Mouse (Mus musculus) hindbrain, embryonic 13.5 days (tissue): ENCODE data around the gene Zkscan17. TPM values are rescaled to one million over a fixed set of nuclear protein-coding genes. Genes with fewer than 3 reads are reported as not detected.

Experiments
- ATAC-seq: fragments of 200-750 bp; cut with Nextera tagmentation; 2 replicates; pipeline ENCODE4 v1.8.0; 2017; ENCODE audit warnings: moderate TSS enrichment; ENCODE audit not compliant: low FRiP score
- H3K27ac ChIP-seq: fragments of 300-500 bp; sonication (generic); 2 replicates; pipeline ENCODE4 v1.5.1; 2015; ENCODE audit warnings: inconsistent platforms, mild to moderate bottlenecking, moderate library complexity
- H3K27me3 ChIP-seq: fragments of 300-500 bp; sonication (generic); 2 replicates; pipeline ENCODE4 v1.6.1; 2015; ENCODE audit warnings: mild to moderate bottlenecking, inconsistent platforms
- H3K36me3 ChIP-seq: fragments of 300-500 bp; sonication (generic); 2 replicates; pipeline ENCODE4 v1.6.1; 2015; ENCODE audit warnings: mild to moderate bottlenecking, inconsistent platforms
- H3K4me1 ChIP-seq: fragments of 300-500 bp; sonication (generic); replicated peaks from 2 replicates; pipeline ENCODE4 v1.6.1; 2015; ENCODE audit warnings: inconsistent platforms
- H3K4me2 ChIP-seq: fragments of 300-500 bp; sonication (generic); 2 replicates; pipeline ENCODE4 v1.6.1; 2015; ENCODE audit warnings: inconsistent platforms, mild to moderate bottlenecking, moderate library complexity
- H3K4me3 ChIP-seq: fragments of 300-500 bp; sonication (generic); 2 replicates; pipeline ENCODE4 v1.5.1; 2015; ENCODE audit warnings: mild to moderate bottlenecking, inconsistent platforms
- H3K9ac ChIP-seq: fragments of 300-500 bp; sonication (generic); 2 replicates; pipeline ENCODE4 v1.6.1; 2015; ENCODE audit warnings: mild to moderate bottlenecking, inconsistent platforms
- H3K9me3 ChIP-seq: fragments of 300-500 bp; sonication (generic); 2 replicates; pipeline ENCODE4 v1.6.1; 2016; ENCODE audit warnings: inconsistent platforms
- WGBS: fragments of 180-500 bp; shearing (Covaris S2); methylation state at CpG from one replicate; pipeline ENCODE4 v1.1.7; 2015; 5-methylcytosine and 5-hydroxymethylcytosine counted together
- polyA plus RNA-seq: library from polyadenylated mRNA; unstranded; fragments of >200 nt; fragmentation: Nextera tagmentation; extraction: Ambion mirVana; gene quantifications from 2 replicates; pipeline ENCODE4 v1.2.1, GENCODE M21; 2015

Zkscan17 gene
- polyA plus RNA-seq, 1 experiment from 2014 or later: 14.8 TPM

DNA sequence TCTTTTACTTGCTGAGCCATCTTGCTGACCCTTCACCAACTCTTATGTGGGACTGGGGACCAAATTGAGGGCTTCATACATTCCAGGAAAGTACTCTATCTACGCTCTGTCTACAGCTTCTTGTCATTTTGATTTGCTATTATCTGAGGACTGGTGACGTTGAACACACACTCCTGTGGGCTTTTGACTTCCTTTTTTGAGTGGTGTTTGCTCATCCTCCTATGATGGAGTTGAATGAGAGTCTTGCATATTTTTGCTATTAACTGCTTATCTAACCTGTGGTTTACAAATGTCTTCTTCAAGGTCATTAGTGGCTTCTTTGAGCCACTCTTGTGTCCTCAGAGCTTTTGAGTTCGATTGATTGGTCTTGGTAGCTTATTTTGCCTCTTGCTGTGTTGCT is 13.6 kb upstream of the Zkscan17 start:
- Histone ChIP-seq H3K9me3 (no peaks in the 10 kb centered on the region), H3K36me3 (no peaks in the 10 kb centered on the region), H3K27ac (no peak overlapping the region), H3K27me3 (no peaks in the 10 kb centered on the region), H3K4me1 (0 out of 2 replicates have a peak, but pooled peaks cover 4% of the 10 kb centered on the region), H3K4me3 (no peak overlapping the region), H3K9ac (no peak overlapping the region), H3K4me2 (no peak overlapping the region)
- WGBS: 81% methylated on average over 3 of the region's 3 CpGs
- ATAC-seq: no peak

DNA sequence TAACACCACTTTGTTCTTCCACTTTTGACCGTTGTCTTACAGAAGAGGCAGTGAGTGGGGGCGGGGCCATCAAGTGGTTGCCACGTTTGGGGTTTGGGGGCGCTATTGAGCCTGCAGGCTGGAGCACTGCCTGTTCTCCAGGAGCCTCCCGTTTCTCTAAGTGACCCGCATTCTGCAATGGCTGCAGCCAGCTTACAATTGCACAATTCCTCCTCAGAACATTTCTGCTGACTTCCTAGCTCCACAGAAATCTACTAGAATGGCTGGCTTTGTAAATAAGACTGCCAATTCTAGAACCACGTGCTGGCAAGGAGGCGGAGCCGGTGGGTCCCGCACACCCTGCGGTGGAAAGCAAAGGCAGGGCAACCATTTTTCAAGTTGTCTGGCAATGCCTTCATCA is 11.8 kb upstream of the Zkscan17 start:
- H3K9me3 ChIP-seq: no peaks in the 10 kb centered on the region
- ATAC-seq: no peak
- 0 out of 2 replicates have a peak, but pooled peaks cover 4% of the 10 kb centered on the region for H3K4me1 ChIP-seq
- WGBS: 45% methylated on average over 11 of the region's 11 CpGs
- peak overlapping the region; percentile 32; the same call in 1 of the 2 replicates for H3K27ac ChIP-seq
- no peaks in the 10 kb centered on the region for H3K27me3 ChIP-seq
- H3K4me2 ChIP-seq: peak overlapping the region; percentile 19; the same call in 1 of the 2 replicates
- no peak overlapping the region for H3K9ac ChIP-seq
- H3K36me3 ChIP-seq: no peaks in the 10 kb centered on the region
- H3K4me3 ChIP-seq: no peak overlapping the region

- H3K36me3 ChIP-seq: no peaks in the 10 kb centered on the region
- H3K9ac ChIP-seq: no peak overlapping the region
- WGBS: 71% methylated on average over 16 of the region's 16 CpGs
- no peaks in the 10 kb centered on the region for H3K27me3 ChIP-seq
- no peak overlapping the region for H3K4me3 ChIP-seq
- no peaks in the 10 kb centered on the region for H3K9me3 ChIP-seq
- H3K4me1 ChIP-seq: 0 out of 2 replicates have a peak, but pooled peaks cover 4% of the 10 kb centered on the region
- no peak for ATAC-seq
- H3K27ac ChIP-seq: no peak overlapping the region
- H3K4me2 ChIP-seq: no peak overlapping the region
Observed at GRCm38 (mm10) chr11:59537218-59538130, 10.9 kb upstream of the Zkscan17 start.

- peaks cover 5% of the 10 kb centered on the region; the same call in 1 of the 2 replicates for H3K4me1 ChIP-seq
- no peak overlapping the region for H3K27ac ChIP-seq
- no peak overlapping the region for H3K4me3 ChIP-seq
- no peak overlapping the region for H3K9ac ChIP-seq
- no peak for ATAC-seq
- no peaks in the 10 kb centered on the region for H3K9me3 ChIP-seq
- no peak overlapping the region for H3K4me2 ChIP-seq
- no peaks in the 10 kb centered on the region for H3K27me3 ChIP-seq
- WGBS: 84% methylated on average over 5 of the region's 5 CpGs
- H3K36me3 ChIP-seq: no peaks in the 10 kb centered on the region
Observed at GRCm38 (mm10) chr11:59531562-59531961, 5.0 kb upstream of the Zkscan17 start.

- H3K9ac ChIP-seq: no peak overlapping the region
- no peaks in the 10 kb centered on the region for H3K36me3 ChIP-seq
- H3K27ac ChIP-seq: peak overlapping the region; percentile 23
- H3K4me3 ChIP-seq: no peak overlapping the region
- ATAC-seq: no peak
- peaks cover 5% of the 10 kb centered on the region; the same call in 1 of the 2 replicates for H3K4me1 ChIP-seq
- WGBS: 63% methylated on average over 6 of the region's 6 CpGs
- no peaks in the 10 kb centered on the region for H3K9me3 ChIP-seq
- H3K4me2 ChIP-seq: no peak overlapping the region
- no peaks in the 10 kb centered on the region for H3K27me3 ChIP-seq
Observed at GRCm38 (mm10) chr11:59530870-59531535, 4.5 kb upstream of the Zkscan17 start.

DNA sequence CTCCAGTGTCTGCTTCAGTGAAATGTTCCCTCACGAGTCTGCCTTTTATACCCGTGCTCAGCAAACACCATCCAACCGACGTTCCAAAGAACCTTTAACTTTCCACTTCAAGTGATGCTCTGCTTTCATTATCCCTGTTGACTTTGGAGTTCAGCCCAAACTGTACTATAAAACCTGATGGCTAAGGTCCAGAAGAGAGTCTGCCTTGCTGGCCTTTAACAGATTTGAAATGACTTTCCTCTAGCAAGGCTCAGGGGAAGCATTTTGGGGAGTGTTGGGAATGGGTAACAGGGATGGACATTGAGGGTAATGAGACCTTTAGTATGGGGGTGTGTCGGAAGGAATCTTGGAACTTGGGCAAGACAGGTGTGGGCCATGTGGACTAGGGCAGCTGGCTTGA is 3.7 kb upstream of the Zkscan17 start:
- Histone ChIP-seq H3K9me3 (no peaks in the 10 kb centered on the region), H3K27ac (no peak overlapping the region), H3K27me3 (no peaks in the 10 kb centered on the region), H3K4me2 (no peak overlapping the region), H3K4me3 (no peak overlapping the region), H3K4me1 (peaks cover 5% of the 10 kb centered on the region; the same call in 1 of the 2 replicates), H3K9ac (no peak overlapping the region), H3K36me3 (no peaks in the 10 kb centered on the region)
- no peak for ATAC-seq
- 84% methylated on average over 5 of the region's 5 CpGs for WGBS

- H3K36me3 ChIP-seq: no peaks in the 10 kb centered on the region
- H3K9me3 ChIP-seq: no peaks in the 10 kb centered on the region
- 7% methylated on average over 10 of the region's 10 CpGs for WGBS
- no peaks in the 10 kb centered on the region for H3K4me1 ChIP-seq
- no peaks in the 10 kb centered on the region for H3K27me3 ChIP-seq
- no peak overlapping the region for H3K9ac ChIP-seq
- no peak overlapping the region for H3K27ac ChIP-seq
- no peak overlapping the region for H3K4me3 ChIP-seq
- H3K4me2 ChIP-seq: no peak overlapping the region
- no peak for ATAC-seq
Observed at GRCm38 (mm10) chr11:59525237-59525636, 1.3 kb downstream of the Zkscan17 start.

GRCm38 (mm10) chr11:59524150-59524549 is 2.4 kb downstream of the Zkscan17 start:
- Histone ChIP-seq H3K9me3 (no peaks in the 10 kb centered on the region), H3K4me3 (no peak overlapping the region), H3K27ac (no peak overlapping the region), H3K27me3 (no peaks in the 10 kb centered on the region), H3K4me1 (no peaks in the 10 kb centered on the region), H3K36me3 (no peaks in the 10 kb centered on the region), H3K9ac (no peak overlapping the region), H3K4me2 (no peak overlapping the region)
- ATAC-seq: no peak
- WGBS: 93% methylated on average over 2 of the region's 2 CpGs

- no peak overlapping the region for H3K27ac ChIP-seq
- H3K27me3 ChIP-seq: no peaks in the 10 kb centered on the region
- H3K9ac ChIP-seq: no peak overlapping the region
- ATAC-seq: no peak
- no peaks in the 10 kb centered on the region for H3K36me3 ChIP-seq
- 76% methylated on average over 6 of the region's 6 CpGs for WGBS
- no peak overlapping the region for H3K4me3 ChIP-seq
- H3K4me2 ChIP-seq: no peak overlapping the region
- H3K9me3 ChIP-seq: no peaks in the 10 kb centered on the region
- no peaks in the 10 kb centered on the region for H3K4me1 ChIP-seq
Observed at GRCm38 (mm10) chr11:59519741-59520495, 6.6 kb downstream of the Zkscan17 start.

DNA sequence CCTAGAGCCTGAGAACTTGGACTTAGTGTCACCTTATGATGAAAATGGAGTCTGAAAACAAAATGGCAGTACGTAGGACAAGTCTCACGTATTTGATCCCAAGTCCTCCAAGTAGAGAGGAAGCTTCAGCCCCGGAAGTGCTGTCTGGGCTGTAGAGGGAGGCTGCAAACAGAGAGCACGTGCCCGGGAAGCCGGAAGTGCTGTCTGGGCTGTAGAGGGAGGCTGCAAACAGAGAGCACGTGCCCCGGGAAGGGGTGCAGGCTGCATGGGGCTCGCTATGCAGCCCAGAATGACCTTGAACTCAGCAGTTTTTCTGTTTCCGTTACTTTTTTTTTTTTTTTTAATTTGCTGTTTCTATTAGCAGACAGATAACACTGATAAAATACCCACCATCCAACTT is 8.3 kb downstream of the Zkscan17 start:
- Histone ChIP-seq H3K27me3 (no peaks in the 10 kb centered on the region), H3K9ac (no peak overlapping the region), H3K27ac (no peak overlapping the region), H3K4me3 (no peak overlapping the region), H3K9me3 (no peaks in the 10 kb centered on the region), H3K4me1 (no peaks in the 10 kb centered on the region), H3K36me3 (no peaks in the 10 kb centered on the region), H3K4me2 (no peak overlapping the region)
- 78% methylated on average over 10 of the region's 10 CpGs for WGBS
- no peak for ATAC-seq

- WGBS: 92% methylated on average over 1 of the region's 1 CpGs
- no peak overlapping the region for H3K4me2 ChIP-seq
- H3K27ac ChIP-seq: no peak overlapping the region
- ATAC-seq: no peak
- H3K4me3 ChIP-seq: no peak overlapping the region
- no peaks in the 10 kb centered on the region for H3K9me3 ChIP-seq
- H3K9ac ChIP-seq: no peak overlapping the region
- no peaks in the 10 kb centered on the region for H3K36me3 ChIP-seq
- H3K4me1 ChIP-seq: no peaks in the 10 kb centered on the region
- no peaks in the 10 kb centered on the region for H3K27me3 ChIP-seq
Observed at GRCm38 (mm10) chr11:59517441-59517840, 9.1 kb downstream of the Zkscan17 start.

GRCm38 (mm10) chr11:59514789-59515188 is 11.8 kb downstream of the Zkscan17 start:
- Histone ChIP-seq H3K27ac (no peak overlapping the region), H3K27me3 (no peaks in the 10 kb centered on the region), H3K9ac (no peak overlapping the region), H3K4me3 (no peak overlapping the region), H3K9me3 (no peaks in the 10 kb centered on the region), H3K4me2 (no peak overlapping the region), H3K36me3 (peaks cover 11% of the 10 kb centered on the region; the same call in 1 of the 2 replicates), H3K4me1 (no peaks in the 10 kb centered on the region)
- no peak for ATAC-seq
- WGBS: 86% methylated on average over 3 of the region's 3 CpGs
